Mouse (Mus musculus) spleen, adult 2 months (tissue): ENCODE data around the gene Nsf. TPM values are rescaled to one million over a fixed set of nuclear protein-coding genes. Genes with fewer than 3 reads are reported as not detected.
"Not testable (repeated sequence)": the region's sequence is repeated elsewhere in the genome, so short reads cannot be mapped to it uniquely, and the experiment has no call there.

ENCODE experiments used
- DNase-seq, 2 experiments: peaks; one replicate each; pipeline versions ENCODE4 v3.0.0 to v3.0.0-alpha.2; 2012 to 2021; ENCODE audit warnings: low spot score in 2 of 2, low read depth in 1 of 2
- H3K27ac ChIP-seq: fragments of 200-500 bp; 2 replicates; pipeline ENCODE4 v1.5.1; 2012; ENCODE audit warnings: low read length, inconsistent platforms; ENCODE audit not compliant: insufficient read depth
- H3K27me3 ChIP-seq: fragments of 200-500 bp; 2 replicates; pipeline ENCODE4 v1.6.1; 2012; ENCODE audit warnings: mild to moderate bottlenecking, moderate library complexity, low read length, inconsistent platforms; ENCODE audit not compliant: control insufficient read depth, insufficient read depth
- H3K36me3 ChIP-seq: fragments of 200-500 bp; 2 replicates; pipeline ENCODE4 v1.6.1; 2012; ENCODE audit warnings: mild to moderate bottlenecking, low read length, inconsistent platforms; ENCODE audit not compliant: control insufficient read depth, insufficient read depth
- H3K4me1 ChIP-seq: fragments of 200-500 bp; 2 replicates; pipeline ENCODE4 v1.6.1; 2011; ENCODE audit warnings: inconsistent platforms; ENCODE audit not compliant: control insufficient read depth, insufficient read depth, insufficient read length
- H3K4me3 ChIP-seq: fragments of 200-500 bp; 2 replicates; pipeline ENCODE4 v1.5.1; 2011; ENCODE audit warnings: mild to moderate bottlenecking, inconsistent platforms; ENCODE audit not compliant: insufficient read depth, insufficient read length; ENCODE audit errors: extremely low read depth
- CTCF ChIP-seq: fragments of 200-500 bp; IDR thresholded peaks from 2 replicates; pipeline ENCODE4 v1.5.1; 2011; ENCODE audit warnings: mild to moderate bottlenecking, inconsistent platforms; ENCODE audit not compliant: insufficient read depth, insufficient read length, insufficient replicate concordance; ENCODE audit errors: extremely low read depth
- POLR2A ChIP-seq: fragments of 200-500 bp; IDR thresholded peaks from 2 replicates; pipeline ENCODE4 v1.6.1; 2011; ENCODE audit warnings: low read depth, low read length, inconsistent platforms
- WGBS: fragments of 180-500 bp; shearing (Covaris S2); methylation state at CpG from one replicate; pipeline ENCODE4 v1.1.7; 2018; 5-methylcytosine and 5-hydroxymethylcytosine counted together
- polyA plus RNA-seq: library from polyadenylated mRNA; depleted of rRNA; stranded (reverse); fragments of >200 nt; gene quantifications from 2 replicates; pipeline ENCODE4 v1.2.3, GENCODE M21; 2012

Nsf gene
- polyA plus RNA-seq, 1 experiment: 36.8 TPM

GRCm38 (mm10) chr11:103887724-103888410, 66.0 kb downstream of the Nsf start:
- Histone ChIP-seq H3K4me3 (no peak overlapping the region), H3K27ac (no peak overlapping the region), H3K27me3 (no peaks in the 10 kb centered on the region), H3K4me1 (no peaks in the 10 kb centered on the region), H3K36me3 (peaks cover 6% of the 10 kb centered on the region)
- TF ChIP-seq POLR2A (no peak), CTCF (no peak)
- WGBS: 96% methylated on average over 11 of the region's 11 CpGs
- DNase-seq: no peak

- no peak for TF ChIP-seq POLR2A
- TF ChIP-seq CTCF: no peak
- Histone ChIP-seq H3K4me3 (no peak overlapping the region), H3K36me3 (peaks cover 19% of the 10 kb centered on the region), H3K4me1 (no peaks in the 10 kb centered on the region), H3K27me3 (no peaks in the 10 kb centered on the region), H3K27ac (no peak overlapping the region)
- WGBS: 87% methylated on average over 13 of the region's 13 CpGs
- DNase-seq: no peak
These were observed 69.0 kb downstream of the Nsf start for GRCm38 (mm10) chr11:103884749-103885383.

- Histone ChIP-seq H3K4me3 (no peak overlapping the region), H3K27me3 (no peaks in the 10 kb centered on the region), H3K36me3 (peaks cover 21% of the 10 kb centered on the region), H3K4me1 (no peaks in the 10 kb centered on the region), H3K27ac (no peak overlapping the region)
- DNase-seq: no peak
- 89% methylated on average over 10 of the region's 10 CpGs for WGBS
- TF ChIP-seq POLR2A (no peak), CTCF (no peak)
These were observed 70.1 kb downstream of the Nsf start for GRCm38 (mm10) chr11:103883793-103884192.

- 95% methylated on average over 7 of the region's 8 CpGs for WGBS
- not testable (repeated sequence) for H3K27ac ChIP-seq, H3K4me3 ChIP-seq, H3K27me3 ChIP-seq, H3K4me1 ChIP-seq, DNase-seq
- H3K36me3 ChIP-seq: peaks cover 21% of the 10 kb centered on the region
These were observed 74.4 kb downstream of the Nsf start for GRCm38 (mm10) chr11:103879476-103879875.

GRCm38 (mm10) chr11:103878441-103878840, 75.4 kb downstream of the Nsf start:
- 67% methylated on average over 6 of the region's 6 CpGs for WGBS
- no peaks in the 10 kb centered on the region for H3K4me1 ChIP-seq
- no peaks in the 10 kb centered on the region for H3K27me3 ChIP-seq
- TF ChIP-seq POLR2A (no peak), CTCF (no peak)
- no peak for DNase-seq
- no peak overlapping the region for H3K27ac ChIP-seq
- peaks cover 22% of the 10 kb centered on the region for H3K36me3 ChIP-seq
- no peak overlapping the region for H3K4me3 ChIP-seq

- H3K4me1 ChIP-seq: no peaks in the 10 kb centered on the region
- H3K36me3 ChIP-seq: peaks cover 21% of the 10 kb centered on the region
- 95% methylated on average over 9 of the region's 9 CpGs for WGBS
- no peak overlapping the region for H3K4me3 ChIP-seq
- H3K27me3 ChIP-seq: no peaks in the 10 kb centered on the region
- H3K27ac ChIP-seq: no peak overlapping the region
- DNase-seq: no peak
- TF ChIP-seq CTCF: no peak
- TF ChIP-seq POLR2A: no peak
These were observed 83.5 kb downstream of the Nsf start for GRCm38 (mm10) chr11:103870352-103870751.

GRCm38 (mm10) chr11:103867702-103868101, 86.2 kb downstream of the Nsf start:
- Histone ChIP-seq H3K4me1 (no peaks in the 10 kb centered on the region), H3K36me3 (peaks cover 23% of the 10 kb centered on the region), H3K27me3 (no peaks in the 10 kb centered on the region), H3K4me3 (no peak overlapping the region), H3K27ac (no peak overlapping the region)
- TF ChIP-seq CTCF: no peak
- no peak for TF ChIP-seq POLR2A
- WGBS: 88% methylated on average over 5 of the region's 5 CpGs
- DNase-seq: no peak
